Mouse (Mus musculus) spleen, adult 2 months (tissue): ENCODE data around the gene Syn2.

ENCODE experiments used
- CTCF ChIP-seq: fragments of 200-500 bp; IDR thresholded peaks from 2 replicates; pipeline ENCODE4 v1.5.1; 2011; ENCODE audit warnings: mild to moderate bottlenecking, inconsistent platforms; ENCODE audit not compliant: insufficient read depth, insufficient read length, insufficient replicate concordance; ENCODE audit errors: extremely low read depth
- POLR2A ChIP-seq: fragments of 200-500 bp; IDR thresholded peaks from 2 replicates; pipeline ENCODE4 v1.6.1; 2011; ENCODE audit warnings: low read depth, low read length, inconsistent platforms

GRCm38 (mm10) chr6:115135332-115135649 lies 589 bp downstream of the Syn2 start:
- TF ChIP-seq POLR2A (no peak), CTCF (no peak)
